Mouse (Mus musculus): Measurements from ENCODE around the gene Unc119b. TPM values are rescaled to one million over a fixed set of nuclear protein-coding genes. Genes with fewer than 3 reads are reported as not detected.

The Unc119b gene
- polyA plus RNA-seq, 1 experiment from 2014 or later, result 46.8 TPM

DNA sequence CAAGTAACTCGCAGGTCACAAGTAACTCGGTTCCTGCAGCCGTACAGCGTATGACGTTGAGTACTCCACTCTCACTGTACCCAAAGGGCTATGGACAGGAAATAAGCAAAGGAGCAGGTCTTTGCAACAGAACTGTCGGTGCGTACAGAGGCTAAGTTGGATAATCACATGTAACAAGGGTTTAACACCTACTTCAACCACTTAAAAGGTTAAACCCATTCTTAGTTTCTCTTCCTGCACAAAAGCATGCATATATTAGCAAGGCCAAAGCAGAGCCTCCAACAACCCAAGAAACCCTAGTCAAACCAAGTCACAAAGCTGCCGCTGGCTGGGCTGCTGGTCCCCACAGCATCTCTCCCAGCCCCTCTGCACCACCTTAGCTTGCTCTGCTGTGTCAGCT lies 2.3 kb downstream of the Unc119b start:
- Histone ChIP-seq H3K27ac (ENCODE audit: low read depth, low read length) (no peak overlapping the region), H3K9me3 (ENCODE audit: control insufficient read depth, low read length) (no peaks in the 10 kb centered on the region), H3K4me2 (replicated peaks; ENCODE audit: low read depth, low read length) (no peak overlapping the region), H3K36me3 (ENCODE audit: control insufficient read depth, insufficient read depth, low read length) (no peaks in the 10 kb centered on the region), H3K4me3 (ENCODE audit: low read depth, low read length) (no peak overlapping the region), H3K9ac (ENCODE audit: low read depth, low read length) (no peak overlapping the region), H3K27me3 (ENCODE audit: control insufficient read depth, insufficient read depth, low read length) (no peaks in the 10 kb centered on the region), H3K4me1 (replicated peaks; ENCODE audit: control insufficient read depth, insufficient read depth, low read length) (no peaks in the 10 kb centered on the region)
- ATAC-seq (ENCODE audit: low FRiP score), result no peak
- WGBS, result 94% methylated on average over 8 of the region's 8 CpGs
- no peak for DNase-seq (ENCODE audit: low spot score)

DNA sequence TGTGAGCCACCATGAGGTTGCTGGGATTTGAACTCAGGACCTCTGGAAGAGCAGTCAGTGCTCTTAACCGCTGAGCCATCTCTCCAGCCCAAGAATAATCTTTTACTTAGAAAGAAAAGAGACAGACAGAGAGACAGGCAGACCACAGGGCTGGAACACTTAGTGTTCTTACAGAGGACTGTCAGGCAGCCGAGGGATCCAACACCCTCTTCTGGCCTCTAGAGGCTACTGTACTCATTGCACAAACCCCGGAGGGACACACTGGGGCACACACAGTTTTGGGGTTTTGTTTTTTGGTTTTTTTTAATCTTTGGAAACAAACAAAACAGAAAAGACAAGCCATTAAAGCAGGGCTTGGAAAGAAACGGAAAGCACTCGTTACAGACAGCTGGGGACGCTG lies 5.4 kb downstream of the Unc119b start:
- Histone ChIP-seq H3K27me3 (ENCODE audit: control insufficient read depth, insufficient read depth, low read length) (no peaks in the 10 kb centered on the region), H3K9ac (ENCODE audit: low read depth, low read length) (no peak overlapping the region), H3K36me3 (ENCODE audit: control insufficient read depth, insufficient read depth, low read length) (no peaks in the 10 kb centered on the region; the same call in 1 of the 2 replicates), H3K4me2 (replicated peaks; ENCODE audit: low read depth, low read length) (no peak overlapping the region), H3K4me3 (ENCODE audit: low read depth, low read length) (no peak overlapping the region), H3K4me1 (replicated peaks; ENCODE audit: control insufficient read depth, insufficient read depth, low read length) (no peaks in the 10 kb centered on the region), H3K27ac (ENCODE audit: low read depth, low read length) (no peak overlapping the region), H3K9me3 (ENCODE audit: control insufficient read depth, low read length) (no peaks in the 10 kb centered on the region)
- 86% methylated on average over 6 of the region's 6 CpGs for WGBS
- DNase-seq (ENCODE audit: low spot score) (no peak), ATAC-seq (ENCODE audit: low FRiP score) (no peak)

DNA sequence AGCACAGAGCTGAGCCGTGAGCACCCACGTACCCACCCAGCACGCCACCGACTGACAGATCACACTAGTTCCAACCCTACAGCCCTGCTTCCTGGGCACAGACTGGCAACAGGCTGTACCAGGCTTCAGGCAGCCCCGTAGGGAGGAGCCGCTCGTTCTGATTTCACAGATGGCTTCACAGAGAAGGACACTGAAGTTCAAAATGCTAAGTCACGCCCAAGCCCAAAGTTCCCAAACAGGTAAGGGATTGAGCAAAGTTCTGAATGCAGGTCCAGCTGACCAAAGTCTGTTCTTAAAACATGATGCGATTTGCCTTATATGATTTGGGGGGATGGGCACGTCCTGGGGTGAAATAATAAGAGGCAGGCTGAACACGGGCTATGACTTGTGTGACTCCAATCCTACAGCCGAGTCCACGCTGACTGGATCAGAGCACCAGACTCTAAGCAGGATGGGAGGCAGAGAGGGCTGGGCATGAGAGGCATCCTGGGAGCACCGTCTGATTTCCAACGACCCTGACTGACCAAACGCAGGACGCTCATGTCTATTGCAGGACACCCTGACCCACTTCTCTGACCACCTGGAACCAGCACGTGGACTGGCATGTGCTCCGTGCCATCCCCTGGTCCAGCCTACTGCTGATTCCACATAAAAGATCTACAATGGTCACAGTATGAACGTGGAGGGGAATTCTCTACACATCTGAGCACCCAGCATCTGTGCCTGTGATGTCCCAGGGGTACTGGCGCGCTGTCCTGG lies 7.2 kb downstream of the Unc119b start:
- Histone ChIP-seq H3K9me3 (ENCODE audit: control insufficient read depth, low read length) (no peaks in the 10 kb centered on the region), H3K27me3 (ENCODE audit: control insufficient read depth, insufficient read depth, low read length) (no peaks in the 10 kb centered on the region), H3K36me3 (ENCODE audit: control insufficient read depth, insufficient read depth, low read length) (no peaks in the 10 kb centered on the region; the same call in 1 of the 2 replicates), H3K4me2 (replicated peaks; ENCODE audit: low read depth, low read length) (no peak overlapping the region), H3K4me3 (ENCODE audit: low read depth, low read length) (no peak overlapping the region), H3K9ac (ENCODE audit: low read depth, low read length) (no peak overlapping the region), H3K27ac (ENCODE audit: low read depth, low read length) (no peak overlapping the region), H3K4me1 (replicated peaks; ENCODE audit: control insufficient read depth, insufficient read depth, low read length) (no peaks in the 10 kb centered on the region)
- ATAC-seq (ENCODE audit: low FRiP score) (no peak), DNase-seq (ENCODE audit: low spot score) (no peak)
- 90% methylated on average over 22 of the region's 22 CpGs for WGBS

DNA sequence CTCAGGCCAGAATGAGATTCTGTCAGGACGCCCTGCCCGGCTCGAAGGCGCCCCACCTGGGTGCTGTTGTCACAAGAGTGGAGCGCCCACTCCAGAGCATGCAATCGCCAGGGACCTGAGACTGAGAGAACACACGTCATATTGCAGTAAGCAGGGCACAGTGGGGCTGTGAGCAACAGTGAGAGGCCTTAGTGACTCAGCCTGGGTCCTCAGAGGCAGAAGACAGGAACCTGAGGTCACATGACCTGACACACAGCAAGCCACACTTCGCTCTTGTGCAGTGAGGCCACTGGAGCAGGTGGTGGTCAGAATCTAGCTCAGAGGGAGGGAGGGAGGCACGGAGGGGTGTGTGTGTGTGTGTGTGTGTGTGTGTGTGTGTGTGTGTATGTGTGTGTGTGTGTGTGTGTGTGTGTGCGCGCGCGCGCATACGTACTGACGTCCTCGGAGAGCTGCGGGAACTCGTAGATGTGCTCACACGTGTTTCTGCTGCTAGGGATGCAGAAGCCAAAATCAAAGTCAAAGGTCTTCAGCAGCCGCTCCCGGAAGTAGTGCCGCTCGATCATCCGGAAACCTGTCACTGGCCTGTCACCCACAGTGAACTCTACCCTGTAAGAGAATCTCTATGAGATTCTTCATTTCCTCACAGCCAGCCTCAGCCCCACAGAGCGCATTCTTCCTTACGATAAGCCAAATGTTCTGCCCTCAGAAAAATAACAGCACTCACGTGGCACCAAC lies 8.0 kb downstream of the Unc119b start:
- Histone ChIP-seq H3K9ac (ENCODE audit: low read depth, low read length) (no peak overlapping the region), H3K27ac (ENCODE audit: low read depth, low read length) (no peak overlapping the region), H3K4me2 (replicated peaks; ENCODE audit: low read depth, low read length) (no peak overlapping the region), H3K36me3 (ENCODE audit: control insufficient read depth, insufficient read depth, low read length) (no peaks in the 10 kb centered on the region; the same call in 1 of the 2 replicates), H3K27me3 (ENCODE audit: control insufficient read depth, insufficient read depth, low read length) (no peaks in the 10 kb centered on the region), H3K9me3 (ENCODE audit: control insufficient read depth, low read length) (no peaks in the 10 kb centered on the region), H3K4me1 (replicated peaks; ENCODE audit: control insufficient read depth, insufficient read depth, low read length) (no peaks in the 10 kb centered on the region), H3K4me3 (ENCODE audit: low read depth, low read length) (no peak overlapping the region)
- ATAC-seq (ENCODE audit: low FRiP score) (no peak), DNase-seq (ENCODE audit: low spot score) (no peak)
- whole genome bisulfite sequencing, result 93% methylated on average over 28 of the region's 28 CpGs

DNA sequence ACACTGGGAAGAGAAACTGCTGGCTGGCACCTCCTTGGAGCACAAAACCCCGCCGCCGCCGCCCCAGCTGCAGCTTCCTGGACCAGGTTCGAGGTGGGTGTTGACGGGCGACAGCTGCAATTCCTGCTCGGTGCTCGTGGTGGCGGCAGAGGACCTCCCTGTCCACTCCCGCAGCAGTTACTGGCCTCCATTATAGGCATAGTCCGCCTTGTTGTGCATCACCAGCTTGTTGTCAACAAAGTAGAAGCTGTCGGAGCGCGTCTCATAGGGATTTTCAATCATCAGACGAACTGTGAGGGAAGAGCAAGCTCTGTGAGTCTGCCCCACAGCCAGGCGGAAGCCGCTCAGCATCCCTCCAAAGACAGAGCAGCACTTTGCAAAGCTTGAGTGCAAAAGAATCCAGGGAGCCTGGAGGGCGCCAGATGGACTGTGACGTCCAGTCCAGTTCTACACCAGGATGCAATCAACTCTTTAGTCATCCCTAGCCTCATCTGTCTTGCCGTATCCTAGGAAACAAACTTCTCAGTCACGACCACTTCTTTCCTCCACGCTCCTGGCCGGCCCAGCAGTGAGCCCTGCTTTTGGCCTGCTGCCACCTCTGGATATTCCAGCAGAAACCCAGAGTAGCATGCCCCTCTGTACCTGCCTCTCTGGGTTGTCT lies 9.4 kb downstream of the Unc119b start:
- ATAC-seq (ENCODE audit: low FRiP score) (peak; percentile 49; the same call in 1 of the 2 replicates), DNase-seq (ENCODE audit: low spot score) (peak; percentile 86)
- peak overlapping the region; percentile 49; the same call in 1 of the 2 replicates for H3K27ac ChIP-seq (ENCODE audit: low read depth, low read length)
- no peaks in the 10 kb centered on the region for H3K9me3 ChIP-seq (ENCODE audit: control insufficient read depth, low read length)
- H3K27me3 ChIP-seq (ENCODE audit: control insufficient read depth, insufficient read depth, low read length), result no peaks in the 10 kb centered on the region
- whole genome bisulfite sequencing, result 30% methylated on average over 24 of the region's 24 CpGs
- no peaks in the 10 kb centered on the region for H3K4me1 ChIP-seq (replicated peaks; ENCODE audit: control insufficient read depth, insufficient read depth, low read length)
- no peak overlapping the region for H3K4me3 ChIP-seq (ENCODE audit: low read depth, low read length)
- H3K36me3 ChIP-seq (ENCODE audit: control insufficient read depth, insufficient read depth, low read length), result no peaks in the 10 kb centered on the region; the same call in 1 of the 2 replicates
- H3K4me2 ChIP-seq (replicated peaks; ENCODE audit: low read depth, low read length), result no peak overlapping the region
- H3K9ac ChIP-seq (ENCODE audit: low read depth, low read length), result no peak overlapping the region

DNA sequence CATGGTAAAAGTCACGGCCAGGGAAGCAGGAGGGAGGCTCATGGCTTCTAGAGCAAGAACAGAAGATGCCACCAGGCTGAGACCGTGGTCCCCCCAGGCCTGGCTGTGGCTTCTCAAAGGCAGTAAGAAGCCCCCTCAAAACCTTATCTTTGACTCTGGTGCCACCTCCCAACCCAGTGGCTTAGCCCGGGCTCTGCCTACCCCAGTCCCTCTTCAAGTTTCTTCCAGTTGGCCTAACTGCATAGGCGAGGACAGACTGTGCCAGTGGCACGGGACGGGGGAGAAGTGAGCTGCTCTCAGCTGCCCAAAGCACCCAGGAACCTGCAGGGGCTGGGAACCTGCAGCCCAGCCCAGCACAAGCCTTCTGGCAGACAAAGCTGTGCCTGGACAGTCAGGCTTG lies 10.1 kb downstream of the Unc119b start:
- ATAC-seq (ENCODE audit: low FRiP score) (no peak), DNase-seq (ENCODE audit: low spot score) (no peak)
- Histone ChIP-seq H3K27me3 (ENCODE audit: control insufficient read depth, insufficient read depth, low read length) (no peaks in the 10 kb centered on the region), H3K36me3 (ENCODE audit: control insufficient read depth, insufficient read depth, low read length) (no peaks in the 10 kb centered on the region; the same call in 1 of the 2 replicates), H3K4me3 (ENCODE audit: low read depth, low read length) (no peak overlapping the region), H3K4me1 (replicated peaks; ENCODE audit: control insufficient read depth, insufficient read depth, low read length) (no peaks in the 10 kb centered on the region), H3K27ac (ENCODE audit: low read depth, low read length) (no peak overlapping the region), H3K9ac (ENCODE audit: low read depth, low read length) (no peak overlapping the region), H3K4me2 (replicated peaks; ENCODE audit: low read depth, low read length) (no peak overlapping the region), H3K9me3 (ENCODE audit: control insufficient read depth, low read length) (no peaks in the 10 kb centered on the region)
- 93% methylated on average over 6 of the region's 6 CpGs for WGBS

DNA sequence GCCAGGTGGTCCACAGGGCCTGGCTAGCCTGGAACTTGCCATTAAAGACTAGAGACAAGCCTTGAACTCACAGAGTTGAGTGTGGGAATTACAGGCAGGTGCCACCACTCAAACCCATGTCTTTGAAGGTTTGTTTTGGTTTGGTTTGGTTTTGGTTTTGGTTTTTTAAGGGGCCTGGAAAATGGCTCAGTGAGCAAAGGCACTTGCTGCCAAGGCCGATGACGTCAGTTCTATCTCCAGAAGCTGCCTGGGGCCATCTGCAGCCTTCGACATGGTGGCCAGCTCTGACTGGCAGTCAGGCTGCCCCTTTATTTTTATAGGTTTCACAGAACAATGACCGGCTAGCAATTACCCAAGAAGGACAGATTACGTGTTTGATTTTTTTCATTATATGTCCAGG lies 13.8 kb downstream of the Unc119b start:
- no peaks in the 10 kb centered on the region; the same call in 1 of the 2 replicates for H3K36me3 ChIP-seq (ENCODE audit: control insufficient read depth, insufficient read depth, low read length)
- 78% methylated on average over 5 of the region's 5 CpGs for WGBS

DNA sequence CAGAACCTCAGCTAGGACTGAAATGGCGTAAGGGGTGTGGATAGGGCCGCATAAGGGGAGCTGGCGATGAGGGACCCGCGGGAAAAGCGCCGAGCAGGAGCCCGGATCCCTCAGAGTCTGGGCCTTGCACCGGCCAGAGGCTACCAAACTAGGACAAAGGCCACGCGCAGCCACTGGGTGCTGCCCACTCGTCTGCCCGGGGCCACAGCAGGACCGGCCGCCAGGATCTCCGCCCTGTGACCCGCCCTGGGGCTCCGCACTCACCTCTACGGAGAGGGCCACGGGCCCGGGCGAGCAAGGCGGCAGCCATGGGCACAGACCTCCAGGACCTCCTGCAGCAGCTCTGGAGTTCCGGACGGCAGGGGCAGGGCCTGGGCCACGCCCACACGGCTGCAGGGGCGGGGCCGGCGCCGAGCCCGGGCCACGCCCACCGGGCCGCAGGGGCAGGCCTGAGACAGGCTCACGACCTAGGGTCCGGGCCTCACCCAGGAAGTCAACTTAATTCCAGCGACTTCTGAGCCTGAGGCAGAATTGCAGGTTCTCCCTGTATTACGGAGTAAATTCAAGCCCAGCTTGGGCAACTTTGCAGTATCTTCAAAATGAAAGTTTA lies 15.7 kb downstream of the Unc119b start, which contains the start of gene Acads:
Gene Acads (minus strand): TSS at position 386 of the 610 bp plus-strand sequence.
- H3K27ac ChIP-seq (ENCODE audit: low read depth, low read length), result peak within 1 kb of the TSS; percentile 27; the same call in 1 of the 2 replicates
- ATAC-seq (ENCODE audit: low FRiP score) (peak; percentile 92), DNase-seq (ENCODE audit: low spot score) (peak; percentile 91)
- no peaks in the 10 kb centered on the region; the same call in 1 of the 2 replicates for H3K36me3 ChIP-seq (ENCODE audit: control insufficient read depth, insufficient read depth, low read length)
- H3K4me2 ChIP-seq (replicated peaks; ENCODE audit: low read depth, low read length), result peak within 1 kb of the TSS; percentile 74
- no peaks in the 10 kb centered on the region for H3K9me3 ChIP-seq (ENCODE audit: control insufficient read depth, low read length)
- WGBS, result under 1% methylated on average over 39 of the region's 39 CpGs
- H3K27me3 ChIP-seq (ENCODE audit: control insufficient read depth, insufficient read depth, low read length), result no peaks in the 10 kb centered on the region
- peak within 1 kb of the TSS; percentile 90 for H3K9ac ChIP-seq (ENCODE audit: low read depth, low read length)
- peak within 1 kb of the TSS; percentile 75 for H3K4me3 ChIP-seq (ENCODE audit: low read depth, low read length)
- H3K4me1 ChIP-seq (replicated peaks; ENCODE audit: control insufficient read depth, insufficient read depth, low read length), result no peaks in the 10 kb centered on the region

More for the DNA sequence above, 13.8 kb downstream of the Unc119b start:
- H3K9me3 ChIP-seq (ENCODE audit: control insufficient read depth, low read length), result no peaks in the 10 kb centered on the region
- no peak overlapping the region for H3K9ac ChIP-seq (ENCODE audit: low read depth, low read length)
- no peaks in the 10 kb centered on the region for H3K4me1 ChIP-seq (replicated peaks; ENCODE audit: control insufficient read depth, insufficient read depth, low read length)
- no peak overlapping the region for H3K27ac ChIP-seq (ENCODE audit: low read depth, low read length)
- H3K27me3 ChIP-seq (ENCODE audit: control insufficient read depth, insufficient read depth, low read length), result no peaks in the 10 kb centered on the region
- H3K4me2 ChIP-seq (replicated peaks; ENCODE audit: low read depth, low read length), result no peak overlapping the region
- no peak for ATAC-seq (ENCODE audit: low FRiP score)
- H3K4me3 ChIP-seq (ENCODE audit: low read depth, low read length), result no peak overlapping the region
- DNase-seq (ENCODE audit: low spot score), result no peak
